Mouse (Mus musculus) heart, adult 2 months (tissue): Measurements from ENCODE around the gene Socs3.
A peak's percentile ranks its signal among the peaks of the same experiment; 100 is the strongest.

Experiments
- CTCF ChIP-seq: fragments of 200-600 bp; IDR thresholded peaks from 2 replicates; pipeline ENCODE4 v1.8.1; 2022; ENCODE audit warnings: antibody characterized with exemption, mild to moderate bottlenecking, moderate library complexity
- POLR2A ChIP-seq: fragments of 200-500 bp; IDR thresholded peaks from 2 replicates; pipeline ENCODE4 v1.6.1; 2011; ENCODE audit warnings: mild to moderate bottlenecking, low read depth, low read length, control low read depth; ENCODE audit not compliant: insufficient read depth

DNA sequence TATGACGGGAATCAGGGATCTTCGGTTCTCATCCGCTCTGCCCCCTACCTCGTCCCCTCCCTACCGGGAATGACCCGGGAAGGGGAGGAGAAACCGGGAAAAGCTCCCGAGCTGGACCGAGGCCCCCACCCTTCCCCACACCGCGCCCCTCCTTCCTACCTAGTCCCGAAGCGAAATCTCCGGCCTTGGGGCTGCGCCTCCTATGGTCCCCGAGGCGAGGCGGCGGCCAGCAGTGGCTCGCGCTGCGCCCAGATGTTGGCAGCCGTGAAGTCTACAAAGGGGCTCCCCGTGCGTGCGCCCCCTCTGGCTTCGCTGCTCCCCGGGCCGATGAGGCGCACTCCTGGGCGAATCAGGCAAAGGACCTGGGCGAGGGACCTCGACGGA is 1.1 kb downstream of the Socs3 start:
- TF ChIP-seq CTCF: peak; percentile 22; the same call in 1 of the 2 replicates
- no peak; the same call in 1 of the 2 replicates for TF ChIP-seq POLR2A
